Mouse (Mus musculus): Measurements from ENCODE around the gene Ccl6.
"Not testable (repeated sequence)": the region's sequence is repeated elsewhere in the genome, so short reads cannot be mapped to it uniquely, and the experiment has no call there.

The Ccl6 gene

DNA sequence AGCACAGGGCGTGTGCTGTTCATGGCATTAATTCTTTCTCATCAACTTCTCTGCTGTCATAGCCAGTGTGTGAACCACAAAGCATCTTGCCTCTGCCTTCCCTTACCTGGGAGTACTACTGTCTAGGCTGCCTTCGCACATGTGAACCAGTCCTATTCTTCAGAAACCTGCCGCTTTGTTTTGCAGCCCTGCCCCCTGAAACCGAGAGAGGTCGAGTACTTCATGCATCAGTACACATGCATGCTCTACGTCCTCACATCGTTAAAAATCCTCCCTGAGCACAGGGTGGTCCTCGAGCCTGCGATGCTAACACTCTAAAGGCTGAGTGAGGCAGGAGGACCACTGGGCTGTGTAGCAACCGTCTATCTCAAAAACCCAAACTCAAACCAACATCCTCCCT is 35.8 kb downstream of the Ccl6 start:
- DNase-seq: no peak

DNA sequence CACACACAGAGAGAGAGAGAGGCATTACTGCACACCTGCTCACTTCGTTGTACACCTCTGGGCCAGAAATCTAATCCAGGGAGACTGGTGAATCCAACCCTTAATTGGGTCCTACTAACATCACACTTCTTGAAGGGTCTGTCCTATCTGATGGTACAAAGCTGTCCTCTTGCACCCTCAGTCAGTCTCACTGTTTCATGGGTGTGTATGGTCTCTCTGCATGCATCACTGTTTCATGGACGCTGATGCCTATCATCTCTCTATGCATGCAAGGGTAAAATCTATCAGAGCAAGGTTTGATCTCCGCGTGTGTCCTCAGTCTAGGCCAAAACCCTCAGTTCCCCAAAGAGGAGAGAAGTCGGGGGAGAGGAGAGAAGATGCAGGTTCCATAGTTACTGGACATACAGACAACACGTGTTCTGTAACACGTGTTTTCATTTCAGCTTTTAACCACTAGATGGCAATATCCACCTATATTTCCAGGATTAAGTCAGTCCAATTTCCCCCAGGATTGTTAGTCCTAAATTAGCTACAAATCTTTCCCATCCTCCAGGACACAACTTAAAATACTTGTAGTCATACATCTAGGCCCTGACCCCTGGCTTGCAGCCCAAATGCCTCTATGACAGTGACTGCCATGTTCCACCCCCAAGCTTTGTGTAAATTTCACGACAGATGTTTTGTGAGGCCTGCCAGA is 36.7 kb downstream of the Ccl6 start:
- DNase-seq: peak; percentile 79

DNA sequence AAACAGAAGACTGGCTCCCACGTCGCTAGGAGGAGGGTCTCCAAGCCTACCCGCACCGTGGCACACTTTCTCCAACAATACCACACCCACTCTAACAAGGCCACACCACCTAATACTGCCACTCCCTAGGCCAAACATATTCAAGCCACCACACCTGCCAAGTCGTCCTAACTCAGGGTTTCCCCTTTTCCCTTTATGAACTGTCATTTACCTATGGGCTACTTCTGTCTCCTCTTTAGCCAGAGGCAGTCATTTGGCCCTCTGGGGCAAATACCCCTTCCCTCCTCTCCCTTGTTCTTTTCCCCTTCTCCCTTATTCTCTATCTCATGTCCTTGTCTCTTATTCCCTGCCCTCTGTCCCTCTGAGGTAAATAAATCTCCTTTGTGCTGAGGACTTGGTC is 41.2 kb downstream of the Ccl6 start:
- DNase-seq: no peak

DNA sequence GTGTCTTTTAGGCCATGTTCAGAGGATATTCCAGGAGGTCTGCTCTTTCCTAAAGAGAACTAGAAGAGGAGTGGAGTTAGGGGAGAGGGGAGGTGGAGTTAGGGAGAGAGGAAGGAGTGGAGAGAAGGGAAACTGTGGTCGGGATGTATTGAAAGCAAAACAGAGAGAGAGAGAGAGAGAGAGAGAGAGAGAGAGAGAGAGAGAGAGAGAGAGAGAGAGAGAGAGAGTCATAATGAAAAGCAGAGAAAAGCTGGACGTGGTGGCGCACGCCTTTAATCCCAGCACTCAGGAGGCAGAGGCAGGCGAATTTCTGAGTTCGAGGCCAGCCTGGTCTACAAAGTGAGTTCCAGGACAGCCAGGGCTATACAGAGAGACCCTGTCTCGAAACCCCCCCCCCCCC is 41.9 kb downstream of the Ccl6 start:
- not testable (repeated sequence) for DNase-seq

DNA sequence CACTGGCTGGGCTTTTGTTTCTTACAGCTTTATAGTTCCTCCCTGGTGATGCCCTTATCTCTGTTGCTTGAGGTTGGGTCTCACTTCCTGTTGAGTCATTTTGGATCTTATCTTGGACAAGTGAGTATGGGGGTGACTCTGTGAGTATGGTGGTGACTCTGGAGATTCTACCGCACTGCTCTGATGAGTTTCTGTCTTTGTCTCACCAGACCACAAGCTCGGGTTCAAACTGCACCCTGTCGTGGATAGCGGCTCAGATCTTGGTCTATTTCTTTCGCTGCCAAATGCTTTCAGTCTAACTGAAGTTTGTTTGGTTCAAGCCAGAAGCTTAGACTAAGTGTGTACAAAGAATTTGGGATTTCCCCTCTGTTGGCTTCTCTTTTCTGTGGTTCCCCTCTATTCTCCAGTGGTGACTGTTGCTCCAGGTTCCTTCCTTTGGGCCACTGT is 42.7 kb downstream of the Ccl6 start:
- no peak for DNase-seq

DNA sequence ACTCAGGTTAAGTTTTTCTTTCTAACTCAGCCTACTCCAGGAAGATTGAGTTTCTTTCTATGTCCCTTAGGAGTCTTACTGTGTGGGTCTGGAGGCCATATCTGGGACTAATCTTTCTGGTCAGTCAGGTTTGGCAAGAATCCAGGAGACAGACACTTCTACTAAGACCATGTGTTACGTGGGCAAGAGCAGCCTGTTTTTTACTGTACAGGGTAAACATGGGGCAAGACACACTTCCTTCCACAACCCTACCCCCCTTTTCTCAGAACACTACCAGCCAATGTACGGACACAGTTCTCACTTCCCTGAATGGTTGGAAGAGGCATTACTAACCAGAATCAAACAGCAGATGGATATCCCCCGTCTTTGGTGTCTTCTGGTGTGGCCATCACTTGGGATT is 48.7 kb downstream of the Ccl6 start:
- DNase-seq: no peak

DNA sequence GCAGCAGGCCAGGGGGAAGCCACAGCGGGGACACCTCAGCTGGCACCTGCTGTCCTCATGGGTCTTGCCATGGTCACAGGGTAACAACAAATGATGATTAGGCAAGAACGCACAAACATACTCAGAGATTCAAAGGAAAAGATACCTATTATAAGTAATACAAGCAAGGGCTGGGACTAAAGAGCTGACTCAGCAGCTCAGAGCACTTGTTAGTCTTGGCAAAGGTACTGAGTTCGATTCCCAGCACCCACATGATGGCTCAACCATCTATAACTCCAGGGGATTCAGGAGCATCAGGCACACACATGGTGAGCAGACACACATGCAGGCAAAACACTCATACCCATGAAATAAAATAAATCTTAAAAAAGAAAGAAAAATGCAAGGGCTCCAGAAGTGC is 51.5 kb downstream of the Ccl6 start:
- DNase-seq: no peak

DNA sequence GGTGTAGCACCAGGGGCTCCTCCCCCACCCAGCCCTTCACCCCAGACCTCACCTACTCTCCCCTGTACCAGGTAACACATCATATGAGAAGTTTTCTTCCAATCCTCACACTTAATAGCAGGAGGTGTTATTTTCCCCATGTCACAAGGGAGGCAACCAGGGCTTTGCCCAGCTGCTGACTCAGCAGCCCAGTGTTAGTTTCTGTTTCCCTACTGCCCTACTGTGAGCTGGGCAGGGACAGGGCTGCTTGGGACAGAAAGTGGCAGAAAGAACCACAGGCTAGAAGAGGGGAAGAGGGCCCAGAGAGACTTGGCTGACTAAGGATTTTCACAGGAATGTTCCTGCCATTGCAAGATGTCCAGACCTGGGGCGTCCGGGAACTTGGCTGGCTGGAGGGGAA is 52.0 kb downstream of the Ccl6 start:
- DNase-seq: no peak

DNA sequence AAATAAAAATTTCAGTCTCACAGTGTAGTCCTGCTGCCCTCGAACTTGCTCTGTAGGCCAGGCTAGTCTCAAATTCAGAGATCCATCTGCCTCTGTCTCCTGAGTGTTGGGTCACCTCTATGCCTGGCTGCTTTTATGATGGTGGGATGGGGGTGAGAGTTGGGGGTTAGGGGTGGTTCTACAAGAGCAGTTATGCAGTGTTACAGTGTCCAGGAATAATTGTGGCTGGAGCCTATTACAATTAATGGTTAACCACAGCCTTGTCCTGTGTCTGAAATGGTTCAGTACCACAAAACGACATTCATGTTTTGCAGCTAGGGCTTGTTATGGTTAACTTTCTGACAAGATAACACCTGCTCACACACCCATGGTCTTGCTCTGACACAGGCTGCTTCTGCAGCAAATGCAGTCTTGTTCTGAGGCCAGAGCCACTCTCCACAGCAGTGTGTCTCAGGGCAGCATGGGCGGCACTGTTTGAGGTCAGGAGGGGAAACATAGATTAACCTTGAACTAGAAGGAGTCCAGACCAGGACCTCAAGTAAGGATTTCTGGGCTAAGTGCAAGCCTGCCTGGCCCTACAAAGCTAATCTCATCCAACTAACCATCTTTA is 54.1 kb downstream of the Ccl6 start:
- DNase-seq: peak; percentile 27
